Mouse (Mus musculus): ENCODE measurements around the gene Smug1.

Smug1 gene

DNA sequence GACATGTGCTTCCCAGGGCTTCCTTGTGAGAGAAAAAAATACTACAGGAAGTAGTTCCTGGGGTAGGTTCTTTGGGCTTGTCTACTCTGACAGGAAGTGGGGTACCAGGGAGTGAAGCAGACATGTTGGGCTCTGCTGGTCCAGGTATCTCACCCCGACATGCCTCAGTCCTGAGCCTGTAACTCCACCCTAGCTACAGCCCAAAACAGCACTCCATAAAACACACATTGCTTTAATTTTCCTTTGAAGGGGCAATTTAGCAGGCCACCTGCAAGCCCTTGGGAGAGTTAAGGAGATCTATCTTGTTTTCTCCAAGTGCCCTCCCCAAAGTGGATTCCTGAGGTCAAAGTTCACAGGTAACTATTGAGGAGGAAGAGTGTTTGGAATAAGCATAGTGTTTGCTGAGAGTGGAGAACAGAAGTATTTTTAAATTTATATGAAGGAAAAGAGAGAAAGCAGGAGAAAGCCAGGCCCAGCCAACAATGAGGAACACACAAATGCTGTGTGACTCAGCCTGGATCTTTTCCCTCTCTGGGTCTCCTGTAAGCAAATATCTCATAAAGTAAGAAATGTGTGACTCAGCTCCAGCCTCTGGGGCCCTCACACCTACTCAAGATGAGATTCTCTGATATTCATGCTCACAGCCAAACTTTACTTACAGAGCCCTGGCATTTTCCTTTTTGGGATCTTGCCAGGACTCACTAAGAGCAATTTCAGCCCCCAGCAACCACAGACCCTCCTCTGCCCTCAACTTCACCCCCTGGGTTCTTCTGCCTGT is 38.6 kb downstream of the Smug1 start:
- TF ChIP-seq CTCF (conservative IDR thresholded peaks at IDR 0.05; ENCODE audit: low read length) (no peak), NANOG (IDR thresholded peaks at IDR 0.05; ENCODE audit: borderline replicate concordance, low read length) (no peak), POU5F1 (IDR thresholded peaks at IDR 0.05; ENCODE audit: borderline replicate concordance, low read length) (no peak)

GRCm38 (mm10) chr15:103125982-103126381 is 40.9 kb downstream of the Smug1 start:
- TF ChIP-seq NANOG (IDR thresholded peaks at IDR 0.05; ENCODE audit: borderline replicate concordance, low read length) = no peak
- TF ChIP-seq POU5F1 (IDR thresholded peaks at IDR 0.05; ENCODE audit: borderline replicate concordance, low read length) = no peak
- no peak for TF ChIP-seq CTCF (conservative IDR thresholded peaks at IDR 0.05; ENCODE audit: low read length)
- no peaks in the 10 kb centered on the region for H3K9me3 ChIP-seq (ENCODE audit: low read length)
- no peaks in the 10 kb centered on the region for H3K36me3 ChIP-seq (ENCODE audit: insufficient read depth, low read length)
- no peaks in the 10 kb centered on the region for H3K4me1 ChIP-seq (replicated peaks; ENCODE audit: low read depth, low read length)
- H3K27me3 ChIP-seq (ENCODE audit: insufficient read depth, low read length) = peaks cover 88% of the 10 kb centered on the region
- H3K4me3 ChIP-seq (replicated peaks; ENCODE audit: low read length) = no peak overlapping the region

More for the DNA sequence above, 38.6 kb downstream of the Smug1 start:
- Histone ChIP-seq H3K4me1 (replicated peaks; ENCODE audit: low read depth, low read length) (0 out of 2 replicates have a peak, but pooled peaks cover 1% of the 10 kb centered on the region), H3K27me3 (ENCODE audit: insufficient read depth, low read length) (peaks cover 88% of the 10 kb centered on the region), H3K36me3 (ENCODE audit: insufficient read depth, low read length) (no peaks in the 10 kb centered on the region), H3K4me3 (replicated peaks; ENCODE audit: low read length) (no peak overlapping the region), H3K9me3 (ENCODE audit: low read length) (no peaks in the 10 kb centered on the region)

GRCm38 (mm10) chr15:103124254-103124653 is 42.6 kb downstream of the Smug1 start:
- Histone ChIP-seq H3K27me3 (ENCODE audit: insufficient read depth, low read length) (peaks cover 91% of the 10 kb centered on the region), H3K4me3 (replicated peaks; ENCODE audit: low read length) (no peak overlapping the region), H3K9me3 (ENCODE audit: low read length) (no peaks in the 10 kb centered on the region), H3K4me1 (replicated peaks; ENCODE audit: low read depth, low read length) (no peaks in the 10 kb centered on the region), H3K36me3 (ENCODE audit: insufficient read depth, low read length) (no peaks in the 10 kb centered on the region)
- TF ChIP-seq CTCF (conservative IDR thresholded peaks at IDR 0.05; ENCODE audit: low read length) = no peak
- TF ChIP-seq POU5F1 (IDR thresholded peaks at IDR 0.05; ENCODE audit: borderline replicate concordance, low read length) = no peak
- TF ChIP-seq NANOG (IDR thresholded peaks at IDR 0.05; ENCODE audit: borderline replicate concordance, low read length) = no peak

DNA sequence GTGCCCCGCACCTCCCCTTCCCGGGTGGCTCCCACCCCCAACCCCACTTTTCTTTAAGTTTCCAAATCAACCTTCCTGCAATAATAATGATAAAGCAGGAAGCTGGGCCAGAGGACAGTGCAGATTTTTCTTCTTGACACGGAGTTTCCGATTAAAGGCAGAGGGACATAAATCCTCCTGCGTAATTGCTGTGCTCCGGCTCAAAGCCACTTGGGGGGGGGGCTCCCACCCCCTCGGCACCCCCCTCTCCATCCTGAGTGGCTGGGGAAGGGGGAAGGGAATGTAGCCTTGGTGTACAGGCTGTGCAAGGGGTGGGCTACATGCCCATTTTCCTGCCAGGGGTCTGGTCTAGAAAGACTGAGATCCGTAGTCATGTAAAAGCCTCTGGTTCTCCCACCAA is 43.5 kb downstream of the Smug1 start:
- H3K27me3 ChIP-seq (ENCODE audit: insufficient read depth, low read length) = peaks cover 88% of the 10 kb centered on the region
- TF ChIP-seq CTCF (conservative IDR thresholded peaks at IDR 0.05; ENCODE audit: low read length) = no peak
- no peak for TF ChIP-seq POU5F1 (IDR thresholded peaks at IDR 0.05; ENCODE audit: borderline replicate concordance, low read length)
- no peak for TF ChIP-seq NANOG (IDR thresholded peaks at IDR 0.05; ENCODE audit: borderline replicate concordance, low read length)
- H3K9me3 ChIP-seq (ENCODE audit: low read length) = no peaks in the 10 kb centered on the region
- no peak overlapping the region for H3K4me3 ChIP-seq (replicated peaks; ENCODE audit: low read length)
- H3K4me1 ChIP-seq (replicated peaks; ENCODE audit: low read depth, low read length) = no peaks in the 10 kb centered on the region
- H3K36me3 ChIP-seq (ENCODE audit: insufficient read depth, low read length) = no peaks in the 10 kb centered on the region

- H3K4me1 ChIP-seq (replicated peaks; ENCODE audit: low read depth, low read length) = no peaks in the 10 kb centered on the region
- H3K36me3 ChIP-seq (ENCODE audit: insufficient read depth, low read length) = no peaks in the 10 kb centered on the region
- TF ChIP-seq NANOG (IDR thresholded peaks at IDR 0.05; ENCODE audit: borderline replicate concordance, low read length) = no peak
- no peak for TF ChIP-seq CTCF (conservative IDR thresholded peaks at IDR 0.05; ENCODE audit: low read length)
- no peaks in the 10 kb centered on the region for H3K9me3 ChIP-seq (ENCODE audit: low read length)
- H3K4me3 ChIP-seq (replicated peaks; ENCODE audit: low read length) = no peak overlapping the region
- H3K27me3 ChIP-seq (ENCODE audit: insufficient read depth, low read length) = peaks cover 91% of the 10 kb centered on the region
These were observed 44.5 kb downstream of the Smug1 start for GRCm38 (mm10) chr15:103122372-103122771.

GRCm38 (mm10) chr15:103121416-103121815 is 45.5 kb downstream of the Smug1 start:
- peaks cover 95% of the 10 kb centered on the region for H3K27me3 ChIP-seq (ENCODE audit: insufficient read depth, low read length)
- no peaks in the 10 kb centered on the region for H3K4me1 ChIP-seq (replicated peaks; ENCODE audit: low read depth, low read length)
- no peaks in the 10 kb centered on the region for H3K9me3 ChIP-seq (ENCODE audit: low read length)
- H3K36me3 ChIP-seq (ENCODE audit: insufficient read depth, low read length) = no peaks in the 10 kb centered on the region
- no peak overlapping the region for H3K4me3 ChIP-seq (replicated peaks; ENCODE audit: low read length)
- no peak for TF ChIP-seq NANOG (IDR thresholded peaks at IDR 0.05; ENCODE audit: borderline replicate concordance, low read length)
- no peak for TF ChIP-seq CTCF (conservative IDR thresholded peaks at IDR 0.05; ENCODE audit: low read length)
- TF ChIP-seq POU5F1 (IDR thresholded peaks at IDR 0.05; ENCODE audit: borderline replicate concordance, low read length) = no peak

GRCm38 (mm10) chr15:103120594-103120993 is 46.3 kb downstream of the Smug1 start:
- peaks cover 5% of the 10 kb centered on the region; the same call in 1 of the 2 replicates for H3K9me3 ChIP-seq (ENCODE audit: low read length)
- TF ChIP-seq NANOG (IDR thresholded peaks at IDR 0.05; ENCODE audit: borderline replicate concordance, low read length) = no peak
- TF ChIP-seq POU5F1 (IDR thresholded peaks at IDR 0.05; ENCODE audit: borderline replicate concordance, low read length) = no peak
- no peak for TF ChIP-seq CTCF (conservative IDR thresholded peaks at IDR 0.05; ENCODE audit: low read length)
- H3K4me3 ChIP-seq (replicated peaks; ENCODE audit: low read length) = no peak overlapping the region
- peaks cover 95% of the 10 kb centered on the region for H3K27me3 ChIP-seq (ENCODE audit: insufficient read depth, low read length)
- H3K4me1 ChIP-seq (replicated peaks; ENCODE audit: low read depth, low read length) = no peaks in the 10 kb centered on the region
- H3K36me3 ChIP-seq (ENCODE audit: insufficient read depth, low read length) = no peaks in the 10 kb centered on the region

DNA sequence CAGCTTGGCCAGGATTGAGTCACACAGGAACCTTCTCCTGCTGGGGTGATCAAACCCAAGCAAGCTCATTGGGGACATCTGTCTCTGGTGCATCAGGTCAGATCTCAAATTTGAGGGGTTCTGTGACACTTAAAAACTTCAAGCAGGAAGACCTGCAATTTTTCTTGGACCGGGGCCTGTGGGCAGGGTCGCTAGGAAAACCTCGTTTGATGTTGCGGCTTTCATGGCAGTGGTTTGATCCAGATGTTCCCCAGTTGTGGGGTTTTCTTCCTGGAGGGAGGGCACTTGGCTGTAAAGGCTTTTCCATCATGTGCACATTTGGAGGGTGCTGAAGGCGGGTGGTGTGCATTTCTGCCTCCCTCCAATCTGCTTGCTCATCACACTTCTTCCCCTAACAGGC is 51.2 kb downstream of the Smug1 start:
- TF ChIP-seq POU5F1 (IDR thresholded peaks at IDR 0.05; ENCODE audit: borderline replicate concordance, low read length) (no peak), CTCF (conservative IDR thresholded peaks at IDR 0.05; ENCODE audit: low read length) (no peak), NANOG (IDR thresholded peaks at IDR 0.05; ENCODE audit: borderline replicate concordance, low read length) (no peak)
- peaks cover 5% of the 10 kb centered on the region; the same call in 1 of the 2 replicates for H3K9me3 ChIP-seq (ENCODE audit: low read length)

More for the DNA sequence above, 51.2 kb downstream of the Smug1 start:
- Histone ChIP-seq H3K27me3 (ENCODE audit: insufficient read depth, low read length) (peaks cover 74% of the 10 kb centered on the region), H3K4me3 (replicated peaks; ENCODE audit: low read length) (no peak overlapping the region), H3K36me3 (ENCODE audit: insufficient read depth, low read length) (no peaks in the 10 kb centered on the region), H3K4me1 (replicated peaks; ENCODE audit: low read depth, low read length) (peaks cover 11% of the 10 kb centered on the region; the same call in 1 of the 2 replicates)
